Mouse (Mus musculus) embryonic facial prominence, embryonic 15.5 days (tissue): ENCODE results near the gene Armh4. TPM values are rescaled to one million over a fixed set of nuclear protein-coding genes. Genes with fewer than 3 reads are reported as not detected.
"Not testable (repeated sequence)": the region's sequence is repeated elsewhere in the genome, so short reads cannot be mapped to it uniquely, and the experiment has no call there.

Source experiments
- ATAC-seq: fragments of 200-750 bp; cut with Nextera tagmentation; 2 replicates; pipeline ENCODE4 v1.8.0; 2017; ENCODE audit warnings: low read depth, moderate TSS enrichment; ENCODE audit not compliant: insufficient number of reproducible peaks, low FRiP score, low TSS enrichment
- H3K27ac ChIP-seq: fragments of 300-500 bp; sonication (generic); replicated peaks from 2 replicates; pipeline ENCODE4 v1.5.1; 2015; ENCODE audit warnings: mild to moderate bottlenecking, inconsistent platforms
- H3K27me3 ChIP-seq: fragments of 300-500 bp; sonication (generic); 2 replicates; pipeline ENCODE4 v1.6.1; 2015; ENCODE audit warnings: inconsistent platforms
- H3K36me3 ChIP-seq: fragments of 300-500 bp; sonication (generic); 2 replicates; pipeline ENCODE4 v1.6.1; 2015; ENCODE audit warnings: mild to moderate bottlenecking, inconsistent platforms
- H3K4me1 ChIP-seq: fragments of 300-500 bp; sonication (generic); 2 replicates; pipeline ENCODE4 v1.6.1; 2015; ENCODE audit warnings: inconsistent platforms
- H3K4me2 ChIP-seq: fragments of 300-500 bp; sonication (generic); replicated peaks from 2 replicates; pipeline ENCODE4 v1.6.1; 2015; ENCODE audit warnings: mild to moderate bottlenecking, inconsistent platforms
- H3K4me3 ChIP-seq: fragments of 300-500 bp; sonication (generic); replicated peaks from 2 replicates; pipeline ENCODE4 v1.5.1; 2015; ENCODE audit warnings: mild to moderate bottlenecking, inconsistent platforms
- H3K9ac ChIP-seq: fragments of 300-500 bp; sonication (generic); 2 replicates; pipeline ENCODE4 v1.6.1; 2015; ENCODE audit warnings: inconsistent platforms
- H3K9me3 ChIP-seq: fragments of 300-500 bp; sonication (generic); replicated peaks from 2 replicates; pipeline ENCODE4 v1.6.1; 2016; ENCODE audit warnings: inconsistent platforms
- WGBS: fragments of 180-500 bp; shearing (Covaris S2); methylation state at CpG from one replicate; pipeline ENCODE4 v1.1.7; 2015; 5-methylcytosine and 5-hydroxymethylcytosine counted together
- polyA plus RNA-seq: library from polyadenylated mRNA; unstranded; fragments of >200 nt; fragmentation: Nextera tagmentation; extraction: Ambion mirVana; gene quantifications from 2 replicates; pipeline ENCODE4 v1.2.1, GENCODE M21; 2015

Gene Armh4
- 24.2 and 25.4 TPM in 2 replicates for polyA plus RNA-seq

- 1% methylated on average over 24 of the region's 24 CpGs for WGBS
- ATAC-seq: peak; percentile 97
- Histone ChIP-seq H3K27me3 (peaks cover 4% of the 10 kb centered on the region; the same call in 1 of the 2 replicates), H3K9ac (peak within 1 kb of the TSS; percentile 47), H3K4me3 (peak within 1 kb of the TSS; percentile 67), H3K4me2 (peak within 1 kb of the TSS; percentile 78), H3K4me1 (no peaks in the 10 kb centered on the region), H3K9me3 (no peaks in the 10 kb centered on the region), H3K36me3 (no peaks in the 10 kb centered on the region), H3K27ac (peak within 1 kb of the TSS; percentile 71)
These were observed at the start of gene Armh4 for GRCm38 (mm10) chr14:49782715-49783531. Gene Armh4 (minus strand): TSS chr14:49783383.

- Histone ChIP-seq H3K9me3 (no peaks in the 10 kb centered on the region), H3K4me3 (peak overlapping the region; percentile 18; the same call in 1 of the 2 replicates), H3K36me3 (no peaks in the 10 kb centered on the region), H3K27me3 (no peaks in the 10 kb centered on the region), H3K4me1 (peaks cover 3% of the 10 kb centered on the region; the same call in 1 of the 2 replicates), H3K9ac (no peak overlapping the region), H3K27ac (no peak overlapping the region), H3K4me2 (peak overlapping the region; percentile 40)
- 11% methylated on average over 17 of the region's 17 CpGs for WGBS
- no peak for ATAC-seq
These were observed 46.3 kb upstream of the Armh4 start for GRCm38 (mm10) chr14:49829192-49830171.

GRCm38 (mm10) chr14:49819721-49820440, 36.7 kb upstream of the Armh4 start:
- not testable (repeated sequence) for H3K27me3 ChIP-seq, H3K27ac ChIP-seq, H3K36me3 ChIP-seq, H3K4me3 ChIP-seq, H3K4me1 ChIP-seq, H3K9me3 ChIP-seq, ATAC-seq, H3K4me2 ChIP-seq, H3K9ac ChIP-seq
- WGBS: 69% methylated on average over 8 of the region's 8 CpGs

DNA sequence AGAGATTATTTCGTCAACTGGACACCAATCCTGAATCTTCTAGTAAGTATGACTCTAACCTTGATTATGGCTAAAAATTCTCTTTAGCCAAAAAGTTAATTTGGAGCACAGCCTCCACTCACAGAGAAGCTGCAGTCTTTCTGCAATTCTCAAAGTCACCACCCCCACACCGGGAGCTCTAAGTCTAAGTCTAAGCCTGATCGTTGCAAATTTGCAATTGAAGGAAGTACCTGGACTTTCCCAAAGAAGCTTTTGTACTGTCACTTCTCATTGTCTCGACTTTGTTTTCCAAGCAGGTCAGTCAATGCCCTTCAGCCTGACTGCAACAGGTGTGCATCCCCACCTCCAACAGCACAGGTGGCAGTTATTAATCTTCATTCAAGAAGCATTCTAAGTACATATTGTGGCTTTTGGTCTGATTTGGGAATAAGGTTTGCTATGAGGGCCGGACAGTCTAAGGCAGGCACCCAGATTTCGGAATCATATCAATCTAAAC, 35.6 kb upstream of the Armh4 start:
- not testable (repeated sequence) for H3K4me1 ChIP-seq, ATAC-seq, H3K27ac ChIP-seq, H3K36me3 ChIP-seq, H3K4me3 ChIP-seq, H3K9me3 ChIP-seq, H3K4me2 ChIP-seq, H3K27me3 ChIP-seq, H3K9ac ChIP-seq
- WGBS: 78% methylated on average over 6 of the region's 6 CpGs

GRCm38 (mm10) chr14:49812966-49813365, 29.8 kb upstream of the Armh4 start:
- WGBS: 83% methylated on average over 9 of the region's 9 CpGs
- H3K27me3 ChIP-seq, H3K9ac ChIP-seq, H3K4me1 ChIP-seq, H3K4me3 ChIP-seq, H3K27ac ChIP-seq, H3K4me2 ChIP-seq, H3K9me3 ChIP-seq, ATAC-seq, H3K36me3 ChIP-seq: not testable (repeated sequence)

GRCm38 (mm10) chr14:49805051-49805450, 21.9 kb upstream of the Armh4 start:
- not testable (repeated sequence) for H3K9me3 ChIP-seq, ATAC-seq, H3K36me3 ChIP-seq, H3K4me1 ChIP-seq, H3K27me3 ChIP-seq, H3K4me3 ChIP-seq, H3K27ac ChIP-seq, H3K4me2 ChIP-seq, H3K9ac ChIP-seq

- Histone ChIP-seq H3K27ac (no peak overlapping the region), H3K9me3 (no peaks in the 10 kb centered on the region), H3K27me3 (no peaks in the 10 kb centered on the region), H3K4me1 (no peaks in the 10 kb centered on the region), H3K4me2 (no peak overlapping the region), H3K36me3 (no peaks in the 10 kb centered on the region), H3K4me3 (no peak overlapping the region), H3K9ac (no peak overlapping the region)
- WGBS: 14% methylated on average over 4 of the region's 4 CpGs
- ATAC-seq: no peak
These were observed 18.3 kb upstream of the Armh4 start for GRCm38 (mm10) chr14:49801444-49801843.

GRCm38 (mm10) chr14:49793948-49794347, 10.8 kb upstream of the Armh4 start:
- no peaks in the 10 kb centered on the region for H3K9me3 ChIP-seq
- no peak for ATAC-seq
- no peak overlapping the region for H3K4me3 ChIP-seq
- WGBS: 82% methylated on average over 4 of the region's 4 CpGs
- H3K4me1 ChIP-seq: no peaks in the 10 kb centered on the region
- H3K4me2 ChIP-seq: no peak overlapping the region
- H3K27me3 ChIP-seq: no peaks in the 10 kb centered on the region
- no peaks in the 10 kb centered on the region for H3K36me3 ChIP-seq
- no peak overlapping the region for H3K27ac ChIP-seq
- H3K9ac ChIP-seq: no peak overlapping the region

DNA sequence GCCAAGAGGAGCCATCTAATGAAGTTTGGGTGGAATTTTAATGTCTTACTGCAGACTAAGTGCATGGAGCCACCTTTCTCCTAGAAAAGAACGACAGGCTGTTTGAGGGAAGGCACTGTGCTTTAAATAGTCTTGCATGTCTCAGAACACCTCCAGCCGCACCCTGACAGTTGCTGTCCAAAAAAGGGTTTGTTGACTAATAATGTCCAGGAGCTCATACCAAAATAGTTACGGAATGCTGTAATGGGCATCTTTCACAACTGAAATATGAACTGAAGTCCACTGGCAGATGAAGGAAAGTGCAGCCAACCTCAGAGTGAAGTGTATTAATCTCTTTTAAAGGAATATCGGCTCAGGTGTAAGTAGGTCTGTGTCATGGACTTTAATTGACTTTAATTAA, 7.4 kb upstream of the Armh4 start:
- no peak for ATAC-seq
- Histone ChIP-seq H3K9ac (no peak overlapping the region), H3K4me2 (no peak overlapping the region), H3K9me3 (no peaks in the 10 kb centered on the region), H3K27ac (no peak overlapping the region), H3K36me3 (no peaks in the 10 kb centered on the region), H3K4me1 (no peaks in the 10 kb centered on the region), H3K4me3 (no peak overlapping the region), H3K27me3 (no peaks in the 10 kb centered on the region)
- WGBS: 52% methylated on average over 4 of the region's 4 CpGs

DNA sequence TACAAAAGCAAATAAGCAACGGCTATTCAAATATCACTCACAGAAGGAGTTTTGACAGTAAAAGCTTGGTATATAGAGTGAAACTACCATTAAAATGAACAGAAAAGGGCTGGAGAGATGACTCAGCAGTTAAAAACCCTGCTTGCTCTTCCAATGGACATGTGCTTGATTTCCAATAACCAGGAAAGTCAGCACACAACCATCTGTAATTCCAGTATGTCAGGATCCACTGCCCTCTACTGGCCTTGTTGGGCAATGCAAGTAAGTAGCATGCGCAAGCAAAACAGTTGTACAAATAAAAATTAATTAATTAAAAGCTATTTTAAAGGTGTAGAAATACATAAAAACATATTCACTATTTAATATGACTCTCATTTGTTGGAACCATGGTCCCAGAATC, 2.6 kb upstream of the Armh4 start:
- Histone ChIP-seq H3K4me2 (no peak overlapping the region), H3K9me3 (no peaks in the 10 kb centered on the region), H3K4me1 (no peaks in the 10 kb centered on the region), H3K27ac (no peak overlapping the region), H3K9ac (no peak overlapping the region), H3K36me3 (no peaks in the 10 kb centered on the region), H3K27me3 (peaks cover 4% of the 10 kb centered on the region; the same call in 1 of the 2 replicates), H3K4me3 (no peak overlapping the region)
- no peak for ATAC-seq
- 48% methylated on average over 2 of the region's 2 CpGs for WGBS
